Mouse (Mus musculus) MEL (cell line): Measurements from ENCODE around the gene Dnaja1. TPM values are rescaled to one million over a fixed set of nuclear protein-coding genes. Genes with fewer than 3 reads are reported as not detected.

Experiments used
- DNase-seq: peaks from one replicate; pipeline ENCODE4 v3.0.0; 2011; ENCODE audit warnings: low read depth, low spot score
- H3K27ac ChIP-seq: 2 replicates; pipeline ENCODE4 v1.5.1; 2012; ENCODE audit warnings: low read depth, mild to moderate bottlenecking, control low read depth, low read length, moderate library complexity; ENCODE audit not compliant: control insufficient read depth
- H3K27me3 ChIP-seq, 2 experiments: fragments of 150-350 bp in 1 of 2; sonication (generic) in 1 of 2; 2 replicates each; pipeline ENCODE4 v1.6.1; 2012; ENCODE audit warnings: low read length in 2 of 2, mild to moderate bottlenecking in 2 of 2, improper control_type of control experiment in 1 of 2, moderate library complexity in 1 of 2; ENCODE audit not compliant: insufficient read depth in 2 of 2, control insufficient read depth in 1 of 2
- H3K36me3 ChIP-seq, 2 experiments: 2 replicates each; pipeline ENCODE4 v1.6.1; 2012 to 2014; ENCODE audit warnings: low read length in 2 of 2, improper control_type of control experiment in 1 of 2, inconsistent platforms in 1 of 2, mild to moderate bottlenecking in 1 of 2; ENCODE audit not compliant: insufficient read depth in 2 of 2, control insufficient read depth in 1 of 2
- H3K4me1 ChIP-seq, 2 experiments: fragments of 150-350 bp in 1 of 2; sonication (generic) in 1 of 2; 2 replicates each; pipeline ENCODE4 v1.6.1; 2012; ENCODE audit warnings: low read length in 2 of 2, improper control_type of control experiment in 1 of 2, mild to moderate bottlenecking in 1 of 2; ENCODE audit not compliant: insufficient read depth in 2 of 2, control insufficient read depth in 1 of 2
- H3K4me3 ChIP-seq, 2 experiments: fragments of 150-350 bp in 1 of 2; sonication (generic) in 1 of 2; 2 replicates each; pipeline ENCODE4 v1.5.1; 2012; ENCODE audit warnings: low read depth in 2 of 2, low read length in 2 of 2, mild to moderate bottlenecking in 2 of 2, moderate library complexity in 2 of 2, control low read depth in 1 of 2, improper control_type of control experiment in 1 of 2; ENCODE audit not compliant: control insufficient read depth in 1 of 2, insufficient read depth in 1 of 2
- H3K79me2 ChIP-seq: 2 replicates; pipeline ENCODE4 v1.6.1; 2012; ENCODE audit warnings: mild to moderate bottlenecking, low read length, moderate library complexity; ENCODE audit not compliant: control insufficient read depth, poor library complexity, insufficient read depth
- H3K9ac ChIP-seq: 2 replicates; pipeline ENCODE4 v1.6.1; 2012; ENCODE audit warnings: low read depth, mild to moderate bottlenecking, control low read depth, low read length, moderate library complexity; ENCODE audit not compliant: control insufficient read depth, poor library complexity, severe bottlenecking
- H3K9me3 ChIP-seq: fragments of 150-350 bp; sonication (generic); replicated peaks from 2 replicates; pipeline ENCODE4 v1.6.1; 2012; ENCODE audit warnings: mild to moderate bottlenecking, low read length, improper control_type of control experiment, moderate library complexity; ENCODE audit not compliant: insufficient read depth
- BHLHE40 ChIP-seq: IDR thresholded peaks from 2 replicates; pipeline ENCODE4 v1.6.1; 2012; ENCODE audit warnings: low read depth, mild to moderate bottlenecking, inconsistent platforms, low read length, improper control_type of control experiment, borderline replicate concordance
- CHD1 ChIP-seq: IDR thresholded peaks from 2 replicates; pipeline ENCODE4 v1.6.1; 2012; ENCODE audit warnings: low read depth, mild to moderate bottlenecking, inconsistent platforms, low read length, improper control_type of control experiment
- CHD2 ChIP-seq: IDR thresholded peaks from 2 replicates; pipeline ENCODE4 v1.6.1; 2011; ENCODE audit warnings: low read length, improper control_type of control experiment
- CTCF ChIP-seq, 3 experiments: IDR thresholded peaks in 2 of 3; conservative IDR thresholded peaks in 1 of 3; 2 replicates each; pipeline ENCODE4 v1.5.1; 2011 to 2012; ENCODE audit warnings: low read length in 3 of 3, low read depth in 2 of 3, mild to moderate bottlenecking in 2 of 3, improper control_type of control experiment in 1 of 3, inconsistent platforms in 1 of 3, mixed read lengths in 1 of 3, moderate library complexity in 1 of 3; ENCODE audit not compliant: control insufficient read depth in 1 of 3, insufficient read depth in 1 of 3, poor library complexity in 1 of 3, severe bottlenecking in 1 of 3
- ELF1 ChIP-seq: IDR thresholded peaks from 2 replicates; pipeline ENCODE4 v1.6.1; 2014; ENCODE audit warnings: low read depth, mild to moderate bottlenecking, inconsistent platforms, low read length, improper control_type of control experiment, moderate library complexity
- EP300 ChIP-seq, 2 experiments: IDR thresholded peaks; 2 replicates each; pipeline ENCODE4 v1.6.1; 2011; ENCODE audit warnings: improper control_type of control experiment in 2 of 2, low read length in 2 of 2, low read depth in 1 of 2, mild to moderate bottlenecking in 1 of 2
- ETS1 ChIP-seq: IDR thresholded peaks from 2 replicates; pipeline ENCODE4 v1.6.1; 2012; ENCODE audit warnings: low read depth, mild to moderate bottlenecking, inconsistent platforms, low read length, improper control_type of control experiment, moderate library complexity
- KAT2A ChIP-seq: conservative IDR thresholded peaks from 2 replicates; pipeline ENCODE4 v1.6.1; 2012; ENCODE audit warnings: low read depth, low read length, improper control_type of control experiment, inconsistent platforms
- MAX ChIP-seq: IDR thresholded peaks from 2 replicates; pipeline ENCODE4 v1.6.1; 2011; ENCODE audit warnings: low read length, improper control_type of control experiment
- MAZ ChIP-seq: IDR thresholded peaks from 2 replicates; pipeline ENCODE4 v1.6.1; 2012; ENCODE audit warnings: low read depth, mild to moderate bottlenecking, inconsistent platforms, low read length, improper control_type of control experiment
- MEF2A ChIP-seq: IDR thresholded peaks from 2 replicates; pipeline ENCODE4 v1.6.1; 2014; ENCODE audit warnings: low read depth, mild to moderate bottlenecking, inconsistent platforms, low read length, improper control_type of control experiment; ENCODE audit not compliant: poor library complexity, insufficient replicate concordance, severe bottlenecking; ENCODE audit errors: extremely low read depth
- NRF1 ChIP-seq: IDR thresholded peaks from 2 replicates; pipeline ENCODE4 v1.6.1; 2014; ENCODE audit warnings: low read depth, mild to moderate bottlenecking, inconsistent platforms, low read length, improper control_type of control experiment, moderate library complexity; ENCODE audit not compliant: poor library complexity, insufficient read depth, severe bottlenecking
- POLR2A ChIP-seq, 2 experiments: IDR thresholded peaks; 2 replicates each; pipeline ENCODE4 v1.6.1; 2011 to 2012; ENCODE audit warnings: low read length in 2 of 2, mild to moderate bottlenecking in 2 of 2, control low read depth in 1 of 2, improper control_type of control experiment in 1 of 2, low read depth in 1 of 2, moderate library complexity in 1 of 2; ENCODE audit not compliant: control insufficient read depth in 1 of 2, insufficient read depth in 1 of 2, poor library complexity in 1 of 2
- POLR2AphosphoS2 ChIP-seq: IDR thresholded peaks from 2 replicates; pipeline ENCODE4 v1.6.1; 2011; ENCODE audit warnings: low read length, improper control_type of control experiment
- RCOR1 ChIP-seq: IDR thresholded peaks from 2 replicates; pipeline ENCODE4 v1.6.1; 2012; ENCODE audit warnings: low read depth, mild to moderate bottlenecking, inconsistent platforms, low read length, improper control_type of control experiment
- SIN3A ChIP-seq: IDR thresholded peaks from 2 replicates; pipeline ENCODE4 v1.6.1; 2012; ENCODE audit warnings: low read length, improper control_type of control experiment, inconsistent platforms
- SMC3 ChIP-seq: IDR thresholded peaks from 2 replicates; pipeline ENCODE4 v1.6.1; 2011; ENCODE audit warnings: low read depth, low read length, improper control_type of control experiment
- TAL1 ChIP-seq: IDR thresholded peaks from 2 replicates; pipeline ENCODE4 v1.6.1; 2012; ENCODE audit warnings: mild to moderate bottlenecking, inconsistent platforms, low read length, moderate library complexity, mixed read lengths
- TBP ChIP-seq: IDR thresholded peaks from 2 replicates; pipeline ENCODE4 v1.8.0; 2011; ENCODE audit warnings: low read depth, low read length, improper control_type of control experiment
- TCF12 ChIP-seq: IDR thresholded peaks from 2 replicates; pipeline ENCODE4 v1.6.1; 2014; ENCODE audit warnings: low read depth, mild to moderate bottlenecking, inconsistent platforms, low read length, improper control_type of control experiment, moderate library complexity
- UBTF ChIP-seq: IDR thresholded peaks from 2 replicates; pipeline ENCODE4 v1.6.1; 2012; ENCODE audit warnings: low read depth, mild to moderate bottlenecking, inconsistent platforms, low read length, improper control_type of control experiment, moderate library complexity, borderline replicate concordance; ENCODE audit not compliant: insufficient read depth
- ZMIZ1 ChIP-seq: IDR thresholded peaks from 2 replicates; pipeline ENCODE4 v1.6.1; 2012; ENCODE audit warnings: low read depth, mild to moderate bottlenecking, inconsistent platforms, low read length, improper control_type of control experiment, moderate library complexity
- polyA plus RNA-seq, 2 experiments: library from polyadenylated mRNA; stranded (reverse) in 1 of 2; unstranded in 1 of 2; fragments of >175 nt in 1 of 2; fragments of >200 nt in 1 of 2; gene quantifications; 2 replicates each; pipeline versions ENCODE4 v1.2.1 to v1.2.4; 2012; ENCODE audit warnings: low replicate concordance in 2 of 2, low read depth in 1 of 2; ENCODE audit not compliant: insufficient read length in 2 of 2, insufficient read depth in 1 of 2, missing spikeins in 1 of 2
- total RNA-seq: library from RNA; depleted of rRNA; stranded (reverse); fragments of 300-350 nt; gene quantifications from 2 replicates; pipeline ENCODE4 v1.2.3, GENCODE M21; 2012

Dnaja1 gene
- total and polyA plus RNA-seq, 3 experiments, result 108 to 482 (median 355) TPM

GRCm38 (mm10) chr4:40722011-40722666 lies at the start of gene Dnaja1 (continued):
- TF ChIP-seq UBTF (no peak), TBP (peak; percentile 91), SIN3A (peak; percentile 81; the same call in 1 of the 2 replicates), MAX (no peak; the same call in 1 of the 2 replicates)

- H3K4me1 ChIP-seq, result peaks cover 0 to 2% of the 10 kb centered on the region in 2 experiments; a peak in 1 of 4 replicates
- H3K27me3 ChIP-seq, result no peaks in the 10 kb centered on the region
- DNase-seq, result no peak
- H3K9me3 ChIP-seq, result no peaks in the 10 kb centered on the region
- no peak overlapping the region for H3K27ac ChIP-seq
- peaks cover 0 to 7% of the 10 kb centered on the region in 2 experiments; a peak in 2 of 4 replicates for H3K36me3 ChIP-seq
- no peak overlapping the region for H3K9ac ChIP-seq
- TF ChIP-seq RCOR1, result no peak
- no peak for TF ChIP-seq KAT2A
- TF ChIP-seq CTCF (IDR thresholded peaks at IDR 0.05 in 2 of 3, conservative IDR thresholded peaks at IDR 0.05 in 1 of 3; ENCODE audit: control insufficient read depth in 1 of 3, insufficient read depth in 1 of 3, low read depth in 2 of 3, low read length in 3 of 3, poor library complexity in 1 of 3, severe bottlenecking in 1 of 3), result no peak
- no peak for TF ChIP-seq MAX
- no peak for TF ChIP-seq NRF1
- no peak for TF ChIP-seq POLR2AphosphoS2
- TF ChIP-seq CHD2, result no peak
- no peak for TF ChIP-seq CHD1
- no peak for TF ChIP-seq SMC3
- no peak for TF ChIP-seq EP300 (IDR thresholded peaks at IDR 0.05; ENCODE audit: low read depth in 1 of 2, low read length in 2 of 2)
- no peak for TF ChIP-seq TCF12
- TF ChIP-seq TBP, result no peak
- no peak for TF ChIP-seq POLR2A (IDR thresholded peaks at IDR 0.05; ENCODE audit: control insufficient read depth in 1 of 2, insufficient read depth in 1 of 2, low read depth in 1 of 2, low read length in 2 of 2, poor library complexity in 1 of 2)
- H3K79me2 ChIP-seq, result no peaks in the 10 kb centered on the region
- no peak overlapping the region for H3K4me3 ChIP-seq
These were observed 48.4 kb upstream of the Dnaja1 start for GRCm38 (mm10) chr4:40673526-40673925.

- H3K27ac ChIP-seq, result no peak overlapping the region
- no peak overlapping the region for H3K9ac ChIP-seq
- TF ChIP-seq ZMIZ1 (no peak), POLR2AphosphoS2 (no peak), TAL1 (no peak), MAX (no peak), BHLHE40 (no peak), ELF1 (no peak), MEF2A (no peak), MAZ (no peak), ETS1 (no peak), EP300 (IDR thresholded peaks at IDR 0.05; ENCODE audit: low read depth in 1 of 2, low read length in 2 of 2) (no peak)
- no peaks in the 10 kb centered on the region for H3K36me3 ChIP-seq
- no peak overlapping the region for H3K4me3 ChIP-seq
- no peaks in the 10 kb centered on the region for H3K79me2 ChIP-seq
- no peaks in the 10 kb centered on the region for H3K27me3 ChIP-seq
- no peaks in the 10 kb centered on the region for H3K4me1 ChIP-seq
- DNase-seq, result no peak
- H3K9me3 ChIP-seq, result no peaks in the 10 kb centered on the region
These were observed 45.6 kb upstream of the Dnaja1 start for GRCm38 (mm10) chr4:40676338-40676737.
